Mouse (Mus musculus) liver, embryonic 11.5 days (tissue): Measurements from ENCODE around the gene Lims1. TPM values are rescaled to one million over a fixed set of nuclear protein-coding genes. Genes with fewer than 3 reads are reported as not detected.
"Not testable (repeated sequence)": the region's sequence is repeated elsewhere in the genome, so short reads cannot be mapped to it uniquely, and the experiment has no call there.

ENCODE experiments used
- ATAC-seq: fragments of 200-750 bp; cut with Nextera tagmentation; replicated peaks from 2 replicates; pipeline ENCODE4 v1.8.0; 2017; ENCODE audit warnings: moderate number of reproducible peaks, mild to moderate bottlenecking, moderate TSS enrichment, moderate library complexity; ENCODE audit not compliant: low FRiP score
- DNase-seq: peaks from one replicate; pipeline ENCODE4 v3.0.0-alpha.2; 2017; ENCODE audit warnings: low spot score
- H3K27ac ChIP-seq: fragments of 300-500 bp; sonication (generic); 2 replicates; pipeline ENCODE4 v1.5.1; 2014; ENCODE audit warnings: mild to moderate bottlenecking, low read depth, low read length, control low read depth
- H3K27me3 ChIP-seq: fragments of 300-500 bp; sonication (generic); replicated peaks from 2 replicates; pipeline ENCODE4 v1.6.1; 2014; ENCODE audit warnings: low read length, mixed read lengths; ENCODE audit not compliant: control insufficient read depth, insufficient read depth
- H3K36me3 ChIP-seq: fragments of 300-500 bp; sonication (generic); 2 replicates; pipeline ENCODE4 v1.6.1; 2014; ENCODE audit warnings: mild to moderate bottlenecking, low read length, moderate library complexity, mixed read lengths; ENCODE audit not compliant: control insufficient read depth, insufficient read depth
- H3K4me1 ChIP-seq: fragments of 300-500 bp; sonication (generic); replicated peaks from 2 replicates; pipeline ENCODE4 v1.6.1; 2014; ENCODE audit warnings: low read length, mixed read lengths; ENCODE audit not compliant: control insufficient read depth, insufficient read depth
- H3K4me2 ChIP-seq: fragments of 300-500 bp; sonication (generic); 2 replicates; pipeline ENCODE4 v1.6.1; 2014; ENCODE audit warnings: mild to moderate bottlenecking, control low read depth, moderate library complexity
- H3K4me3 ChIP-seq: fragments of 300-500 bp; sonication (generic); 2 replicates; pipeline ENCODE4 v1.5.1; 2014; ENCODE audit warnings: low read depth, low read length, control low read depth
- H3K9ac ChIP-seq: fragments of 300-500 bp; sonication (generic); 2 replicates; pipeline ENCODE4 v1.6.1; 2014; ENCODE audit warnings: low read depth, low read length, control low read depth
- H3K9me3 ChIP-seq: fragments of 300-500 bp; sonication (generic); 2 replicates; pipeline ENCODE4 v1.6.1; 2016; ENCODE audit warnings: low read length, inconsistent platforms, mixed read lengths; ENCODE audit not compliant: control insufficient read depth
- WGBS: fragments of 180-500 bp; shearing (Covaris S2); extraction: QIAGEN DNeasy Blood & Tissue Kit; methylation state at CpG from one replicate; pipeline ENCODE4 v1.1.7; 2014; 5-methylcytosine and 5-hydroxymethylcytosine counted together
- polyA plus RNA-seq: library from polyadenylated mRNA; unstranded; fragments of >200 nt; fragmentation: Nextera tagmentation; extraction: Ambion mirVana; gene quantifications from 2 replicates; pipeline ENCODE4 v1.2.1, GENCODE M21; 2014

Gene Lims1
- polyA plus RNA-seq, 1 experiment from 2014 or later = 110 TPM

DNA sequence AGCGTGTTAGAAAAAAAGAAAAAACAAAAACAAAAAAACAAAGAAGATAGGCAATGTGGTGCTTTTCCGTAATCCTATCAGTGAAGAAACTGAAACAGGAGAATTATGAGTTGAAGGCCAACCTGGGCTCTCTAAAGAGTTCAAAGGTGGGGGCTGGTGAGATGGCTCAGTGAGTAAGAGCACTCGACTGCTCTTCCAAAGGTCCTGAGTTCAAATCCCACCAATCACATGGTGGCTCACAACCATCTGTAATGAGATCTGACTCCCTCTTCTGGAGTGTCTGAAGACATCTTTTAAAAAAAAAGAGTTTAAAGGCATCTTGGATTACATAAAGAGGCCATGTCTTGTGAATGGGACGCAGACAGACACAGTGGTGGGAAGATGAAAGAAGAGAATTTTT, 13.8 kb downstream of the Lims1 start:
- ATAC-seq, H3K27ac ChIP-seq, H3K9me3 ChIP-seq, H3K4me3 ChIP-seq, DNase-seq, H3K9ac ChIP-seq, H3K27me3 ChIP-seq, H3K36me3 ChIP-seq, H3K4me2 ChIP-seq: not testable (repeated sequence)
- WGBS = 91% methylated on average over 4 of the region's 4 CpGs
- H3K4me1 ChIP-seq = peaks cover 12% of the 10 kb centered on the region

DNA sequence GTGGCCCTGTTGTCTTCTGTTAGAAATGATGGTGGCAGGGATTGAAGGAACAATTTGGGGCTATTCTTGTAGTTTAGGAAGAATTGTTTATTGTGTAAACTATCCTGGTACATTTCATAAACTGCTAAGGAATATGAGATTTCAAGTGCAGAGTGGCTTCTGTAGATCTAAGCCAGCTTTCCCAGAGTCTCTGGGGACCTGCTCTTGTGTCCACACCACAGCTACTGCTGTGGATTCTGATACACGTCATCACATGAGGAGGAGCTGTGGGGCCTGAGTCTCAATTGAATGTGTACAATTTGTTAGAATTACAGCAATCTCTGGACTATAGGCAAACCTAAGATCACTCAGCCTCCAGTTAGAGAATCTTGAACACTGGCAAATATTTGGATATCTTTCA, 15.3 kb downstream of the Lims1 start:
- Histone ChIP-seq H3K4me1 (peaks cover 15% of the 10 kb centered on the region), H3K36me3 (no peaks in the 10 kb centered on the region), H3K4me3 (no peak overlapping the region), H3K27me3 (no peaks in the 10 kb centered on the region), H3K27ac (no peak overlapping the region), H3K4me2 (no peak overlapping the region), H3K9me3 (no peaks in the 10 kb centered on the region), H3K9ac (no peak overlapping the region)
- ATAC-seq (no peak), DNase-seq (no peak)
- WGBS = 79% methylated on average over 1 of the region's 1 CpGs

DNA sequence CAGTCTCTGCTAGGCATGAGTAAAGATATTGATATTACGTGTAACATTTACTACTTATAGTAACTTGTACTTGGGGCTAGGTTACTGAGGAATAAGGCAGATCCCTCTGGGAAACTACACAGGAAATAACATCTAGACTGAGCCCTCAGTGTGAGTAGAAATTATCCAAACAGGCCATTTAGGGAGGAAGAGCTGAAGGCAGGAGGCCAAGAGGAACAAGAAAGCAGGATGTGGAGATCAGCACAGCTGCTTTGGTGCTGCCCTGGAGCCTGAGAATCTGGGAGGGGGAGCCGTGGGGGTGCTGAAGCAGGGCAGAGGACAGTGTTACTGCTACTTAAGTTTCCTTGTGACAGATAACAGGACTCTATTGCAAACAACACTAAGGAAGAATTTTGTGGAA, 18.4 kb downstream of the Lims1 start:
- DNase-seq (no peak), ATAC-seq (no peak)
- Histone ChIP-seq H3K36me3 (no peaks in the 10 kb centered on the region), H3K27ac (no peak overlapping the region; the same call in 1 of the 2 replicates), H3K27me3 (no peaks in the 10 kb centered on the region), H3K4me1 (peaks cover 21% of the 10 kb centered on the region), H3K9ac (no peak overlapping the region), H3K4me3 (no peak overlapping the region), H3K9me3 (no peaks in the 10 kb centered on the region), H3K4me2 (no peak overlapping the region)
- WGBS = 45% methylated on average over 2 of the region's 2 CpGs

DNA sequence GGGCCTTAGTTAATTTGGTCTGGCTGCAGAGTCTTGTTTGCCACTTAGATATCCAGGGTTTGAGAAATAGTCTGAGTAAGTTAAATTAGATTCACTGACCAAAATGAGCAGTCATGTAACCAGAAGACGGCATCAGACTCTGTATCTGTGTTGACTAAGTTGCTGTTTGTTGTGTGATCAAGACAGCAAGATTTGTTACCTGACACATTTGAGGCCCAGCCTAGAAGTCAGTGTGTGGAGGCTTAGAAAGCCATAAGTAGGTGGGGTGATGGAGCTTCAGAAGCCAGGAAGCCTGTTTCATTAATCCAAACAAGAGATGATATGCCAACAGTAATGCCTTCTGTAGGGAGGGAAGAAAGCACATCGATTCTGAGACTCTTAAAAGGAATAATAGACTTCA, 18.9 kb downstream of the Lims1 start:
- Histone ChIP-seq H3K27me3 (no peaks in the 10 kb centered on the region), H3K4me3 (no peak overlapping the region), H3K27ac (peak overlapping the region; percentile 34; the same call in 1 of the 2 replicates), H3K36me3 (no peaks in the 10 kb centered on the region), H3K9ac (no peak overlapping the region), H3K4me1 (peaks cover 21% of the 10 kb centered on the region), H3K9me3 (no peaks in the 10 kb centered on the region), H3K4me2 (no peak overlapping the region)
- DNase-seq (no peak), ATAC-seq (no peak)
- WGBS = 79% methylated on average over 2 of the region's 2 CpGs

DNA sequence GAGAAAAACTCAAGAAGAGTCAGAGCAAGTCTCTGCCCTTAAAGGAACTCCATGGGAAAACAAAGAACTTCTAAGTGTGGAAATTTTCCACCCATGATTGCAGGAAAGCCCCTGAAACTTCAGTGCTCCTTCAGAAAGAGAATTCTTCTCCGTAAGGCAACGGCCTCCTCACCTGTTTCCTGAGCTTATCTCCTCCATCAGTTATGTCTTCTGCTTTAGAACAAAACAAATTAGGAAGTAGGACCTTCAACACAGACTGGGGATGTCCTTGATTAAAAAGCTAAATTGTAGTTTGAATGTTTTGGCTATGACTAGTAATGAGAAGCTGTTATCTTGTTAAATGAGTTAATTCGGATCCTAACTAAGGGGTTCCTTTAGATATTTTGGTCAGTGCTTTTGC, 20.3 kb downstream of the Lims1 start:
- H3K4me1 ChIP-seq = peaks cover 19% of the 10 kb centered on the region
- no peak for DNase-seq
- H3K4me2 ChIP-seq = no peak overlapping the region
- no peak for ATAC-seq
- no peaks in the 10 kb centered on the region for H3K27me3 ChIP-seq
- WGBS = 62% methylated on average over 3 of the region's 3 CpGs
- no peak overlapping the region for H3K4me3 ChIP-seq
- no peak overlapping the region for H3K9ac ChIP-seq
- H3K27ac ChIP-seq = no peak overlapping the region
- H3K9me3 ChIP-seq = no peaks in the 10 kb centered on the region
- no peaks in the 10 kb centered on the region for H3K36me3 ChIP-seq

DNA sequence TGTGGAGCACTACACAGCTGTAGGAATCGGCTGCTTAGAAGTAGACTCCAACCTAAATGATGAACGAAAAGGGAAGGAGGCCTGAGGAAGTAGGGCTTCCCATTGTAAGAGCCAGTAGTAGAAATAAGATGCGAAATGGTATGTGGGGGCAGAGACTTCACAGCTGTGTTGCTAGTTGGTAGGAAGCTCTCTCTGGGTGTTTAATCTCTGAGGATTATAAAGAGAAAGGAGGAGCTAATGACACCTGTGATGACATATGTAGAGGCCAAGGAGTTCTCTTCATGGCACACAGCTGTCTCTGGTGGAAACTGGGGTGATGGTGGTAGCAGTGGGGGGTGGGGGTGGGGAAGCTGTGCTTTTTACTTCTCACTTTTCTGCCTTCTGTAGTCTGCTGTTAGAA, 27.3 kb downstream of the Lims1 start:
- Histone ChIP-seq H3K4me3 (no peak overlapping the region), H3K9me3 (no peaks in the 10 kb centered on the region), H3K4me1 (peaks cover 29% of the 10 kb centered on the region), H3K27ac (no peak overlapping the region; the same call in 1 of the 2 replicates), H3K9ac (no peak overlapping the region), H3K4me2 (no peak overlapping the region), H3K36me3 (no peaks in the 10 kb centered on the region), H3K27me3 (no peaks in the 10 kb centered on the region)
- ATAC-seq = no peak
- no peak for DNase-seq
- WGBS = 59% methylated on average over 3 of the region's 3 CpGs

DNA sequence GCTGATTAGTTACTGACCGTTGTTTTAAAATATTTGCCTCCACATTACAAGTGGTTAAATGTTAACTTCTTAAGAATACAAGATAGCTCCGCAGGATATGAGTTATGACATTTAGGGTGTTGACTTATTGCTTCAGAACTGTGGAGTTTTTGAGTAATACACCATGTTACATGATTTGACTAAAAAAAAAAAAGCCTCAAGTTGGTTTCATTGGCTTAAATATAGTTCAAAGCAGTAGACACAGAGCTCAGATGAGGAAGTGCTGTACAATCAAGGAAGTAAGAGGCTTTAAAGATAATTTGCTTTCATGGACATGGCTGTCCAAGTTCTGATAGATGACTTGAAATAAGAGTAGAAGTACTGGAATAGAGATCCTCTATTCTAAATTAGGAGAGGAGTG, 28.4 kb downstream of the Lims1 start:
- Histone ChIP-seq H3K27me3 (no peaks in the 10 kb centered on the region), H3K4me2 (no peak overlapping the region), H3K4me1 (peaks cover 23% of the 10 kb centered on the region), H3K9me3 (no peaks in the 10 kb centered on the region), H3K36me3 (no peaks in the 10 kb centered on the region), H3K27ac (peak overlapping the region; percentile 3; the same call in 1 of the 2 replicates), H3K9ac (peak overlapping the region; percentile 25; the same call in 1 of the 2 replicates), H3K4me3 (peak overlapping the region; percentile 12; the same call in 1 of the 2 replicates)
- ATAC-seq (no peak), DNase-seq (no peak)
- 54% methylated on average over 2 of the region's 2 CpGs for WGBS

DNA sequence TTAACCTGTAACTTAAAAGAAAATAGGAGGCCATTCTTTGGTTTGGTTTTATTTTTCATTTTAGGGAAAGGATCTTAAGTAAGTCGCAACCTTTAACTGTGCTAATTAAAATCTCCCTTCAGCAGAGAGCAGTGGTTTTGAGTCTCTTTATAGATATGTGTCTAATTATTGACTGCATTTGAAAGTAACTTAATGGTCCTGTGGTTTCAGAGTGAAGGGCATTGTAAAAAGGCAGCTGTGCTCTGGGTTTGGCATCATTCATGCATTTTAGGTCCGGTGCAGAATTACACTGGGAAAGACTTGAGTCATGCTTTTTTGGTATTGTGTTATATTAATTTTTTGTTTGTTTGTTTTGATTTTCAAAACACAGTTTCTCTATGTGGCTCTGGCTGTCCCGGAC, 29.1 kb downstream of the Lims1 start:
- no peak overlapping the region for H3K9ac ChIP-seq
- H3K4me1 ChIP-seq = peaks cover 23% of the 10 kb centered on the region
- H3K4me3 ChIP-seq = no peak overlapping the region
- ATAC-seq (no peak), DNase-seq (no peak)
- no peaks in the 10 kb centered on the region for H3K9me3 ChIP-seq
- no peak overlapping the region for H3K4me2 ChIP-seq
- no peak overlapping the region for H3K27ac ChIP-seq
- H3K27me3 ChIP-seq = no peaks in the 10 kb centered on the region
- WGBS = 70% methylated on average over 3 of the region's 3 CpGs
- no peaks in the 10 kb centered on the region for H3K36me3 ChIP-seq

DNA sequence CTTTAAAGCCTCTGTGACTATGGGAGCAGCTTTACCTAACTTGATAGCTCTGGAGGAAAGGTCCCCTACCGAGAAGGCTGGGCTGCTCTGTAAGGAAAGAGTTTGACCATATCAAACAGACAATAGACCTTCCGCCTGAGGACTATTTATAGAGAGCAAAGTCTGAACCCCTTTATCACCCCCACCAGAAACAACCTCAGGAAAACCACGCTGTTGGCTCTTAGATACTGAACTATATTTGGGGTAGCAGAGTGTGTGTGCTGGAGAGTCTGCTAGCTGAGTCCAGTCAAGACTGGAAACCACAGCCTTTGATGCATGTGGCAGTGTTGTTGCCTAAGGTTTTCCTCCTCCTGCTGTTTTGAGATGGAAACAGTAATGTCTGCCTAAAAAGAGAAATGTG, 31.3 kb downstream of the Lims1 start:
- no peak for DNase-seq
- WGBS = 20% methylated on average over 3 of the region's 3 CpGs
- no peaks in the 10 kb centered on the region for H3K36me3 ChIP-seq
- peaks cover 23% of the 10 kb centered on the region for H3K4me1 ChIP-seq
- ATAC-seq = peak; percentile 92
- peak overlapping the region; percentile 69; the same call in 1 of the 2 replicates for H3K27ac ChIP-seq
- peak overlapping the region; percentile 37 for H3K4me2 ChIP-seq
- no peaks in the 10 kb centered on the region for H3K9me3 ChIP-seq
- no peak overlapping the region for H3K4me3 ChIP-seq
- H3K27me3 ChIP-seq = no peaks in the 10 kb centered on the region
- H3K9ac ChIP-seq = no peak overlapping the region; the same call in 1 of the 2 replicates
